Mouse (Mus musculus) small intestine, adult 2 months (tissue): ENCODE data around the gene Bcr.

Experiments
- CTCF ChIP-seq: fragments of 200-500 bp; IDR thresholded peaks from 2 replicates; pipeline ENCODE4 v1.5.1; 2012; ENCODE audit warnings: low read depth, mild to moderate bottlenecking, control low read depth, inconsistent platforms, low read length, moderate library complexity, mixed read lengths; ENCODE audit not compliant: insufficient replicate concordance, insufficient read length; ENCODE audit errors: extremely low read depth
- POLR2A ChIP-seq: fragments of 200-500 bp; IDR thresholded peaks from 2 replicates; pipeline ENCODE4 v1.6.1; 2012; ENCODE audit warnings: low read depth, mild to moderate bottlenecking, control low read depth, inconsistent platforms, low read length, moderate library complexity

GRCm38 (mm10) chr10:75058336-75058735 lies 2.1 kb upstream of the Bcr start:
- TF ChIP-seq CTCF (no peak), POLR2A (no peak)
